Mouse (Mus musculus) kidney, adult 2 months (tissue): ENCODE data around the gene Slc9b2.

Experiments used
- CTCF ChIP-seq: fragments of 200-500 bp; conservative IDR thresholded peaks from 2 replicates; pipeline ENCODE4 v1.5.1; 2011; ENCODE audit warnings: low read depth, mild to moderate bottlenecking, control low read depth, low read length, moderate library complexity, mixed read lengths; ENCODE audit not compliant: insufficient read depth, insufficient read length
- POLR2A ChIP-seq: fragments of 200-500 bp; IDR thresholded peaks from one replicate; pipeline ENCODE4 v1.6.1; 2011; ENCODE audit warnings: low read depth, low read length, control low read depth

- TF ChIP-seq POLR2A, result no peak
- no peak for TF ChIP-seq CTCF
Measured at GRCm38 (mm10) chr3:135293703-135294102, 13.8 kb upstream of the Slc9b2 start.
